In the genomic region with DNA sequence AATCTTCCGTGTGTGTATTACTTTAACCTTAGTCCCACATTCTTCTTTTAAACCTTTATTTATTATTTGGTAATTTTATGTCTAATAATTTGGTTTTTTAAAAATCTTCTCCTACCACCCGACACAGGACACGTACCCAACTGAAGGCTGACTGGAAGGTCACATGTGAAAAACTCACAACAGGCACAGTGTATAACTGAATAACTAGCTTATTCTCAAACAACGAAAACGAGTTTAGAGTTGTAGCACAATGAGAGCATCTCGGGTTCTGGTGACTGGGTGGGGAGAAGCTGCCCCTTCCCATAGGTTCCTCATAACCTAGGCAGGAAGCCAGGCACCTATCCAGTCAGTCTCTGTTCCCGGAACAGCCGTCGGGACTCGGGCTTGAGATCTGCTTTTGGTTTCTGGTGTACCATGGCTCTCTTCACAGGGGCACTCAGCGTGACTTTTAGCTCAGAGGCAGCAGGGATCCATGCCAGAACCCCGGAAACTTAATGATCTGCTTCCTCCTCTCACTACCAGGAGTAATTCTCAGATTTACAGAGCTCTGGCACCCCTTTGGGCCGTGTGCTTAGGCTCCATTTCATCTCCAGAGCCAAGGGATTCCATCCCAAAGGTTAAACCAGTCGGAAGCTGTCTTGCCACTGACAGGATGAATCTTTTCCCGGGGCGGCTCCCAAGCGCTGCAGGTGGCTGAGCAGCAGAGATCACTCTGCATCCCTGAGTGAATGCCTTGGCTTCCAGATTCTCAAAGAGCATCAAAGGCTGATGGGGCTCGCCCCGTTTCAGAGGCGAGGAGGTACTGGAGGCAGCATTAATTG, we compare ENCODE assay signal across 8 mouse cellular contexts.
A peak's percentile ranks its signal among the peaks of the same experiment; 100 is the strongest.
DNase-seq lines count a peak whose midpoint lies in the region; ATAC-seq and TF ChIP-seq lines count a peak whose summit lies in the region.

No protein-coding gene starts in this region.

- in situ Hi-C loops in ES-E14 (cut with MboI; ENCODE audit: low sequenced_read_pairs in 2 of 2, unreplicated experiment in 2 of 2), result no loop called here

- H3K9me3 ChIP-seq in ES-E14 (ENCODE audit: control insufficient read depth, insufficient read depth, low read depth, low read length), result no peaks in the 10 kb centered on the region
- no peaks in the 10 kb centered on the region for H3K9me3 ChIP-seq in forebrain, embryonic 15.5 days
- no peaks in the 10 kb centered on the region for H3K9me3 ChIP-seq in megakaryocyte, embryonic 14.5 days

- WGBS in forebrain, embryonic 15.5 days, result 16% methylated on average over 20 of the region's 20 CpGs
- 15% methylated on average over 20 of the region's 20 CpGs for WGBS in small intestine, adult 2 months

- peak overlapping the region; percentile 62 for H3K4me2 ChIP-seq in forebrain, embryonic 15.5 days (replicated peaks)

- 0 out of 2 replicates have a peak, but pooled peaks have one; percentile 8 for TF ChIP-seq POLR2A in small intestine, adult 2 months (IDR thresholded peaks at IDR 0.05; ENCODE audit: low read depth, low read length)

- H3K9ac ChIP-seq in ES-E14 (ENCODE audit: insufficient read depth, low read depth, low read length, poor library complexity, severe bottlenecking), result no peak overlapping the region
- peak overlapping the region; percentile 30; the same call in 1 of the 2 replicates for H3K9ac ChIP-seq in forebrain, embryonic 15.5 days (replicated peaks)

- TF ChIP-seq CTCF in small intestine, adult 2 months (IDR thresholded peaks at IDR 0.05; ENCODE audit: extremely low read depth, insufficient read length, insufficient replicate concordance, low read depth, low read length), result no peak

- H3K36me3 ChIP-seq in ES-E14 (ENCODE audit: control insufficient read depth, insufficient read depth, low read length, poor library complexity, severe bottlenecking), result no peaks in the 10 kb centered on the region
- H3K36me3 ChIP-seq in forebrain, embryonic 15.5 days, result no peaks in the 10 kb centered on the region
- no peaks in the 10 kb centered on the region for H3K36me3 ChIP-seq in megakaryocyte, embryonic 14.5 days (replicated peaks; ENCODE audit: low read length)
- no peaks in the 10 kb centered on the region for H3K36me3 ChIP-seq in small intestine, adult 2 months (ENCODE audit: control insufficient read depth, insufficient read depth, low read length)

- peak; percentile 42 for DNase-seq in ES-E14 (ENCODE audit: low read depth, low spot score)
- peak; percentile 15 to 44 for DNase-seq in adrenal gland, postnatal 36 days
- peak; percentile 52 to 64 for DNase-seq in layer of hippocampus, postnatal 14 days (ENCODE audit: low spot score in 2 of 2)
- no peak for DNase-seq in c-Kit-positive CD71-positive TER-119-positive erythroid progenitor cells, embryonic 14.5 days (ENCODE audit: low spot score)

- no peak overlapping the region for H3K27ac ChIP-seq in ES-E14 (ENCODE audit: insufficient read depth, low read depth, low read length, poor library complexity, severe bottlenecking)
- 0 out of 2 replicates have a peak overlapping the region, but pooled peaks have one; percentile 13 for H3K27ac ChIP-seq in forebrain, embryonic 15.5 days (replicated peaks)
- H3K27ac ChIP-seq in small intestine, adult 2 months (ENCODE audit: insufficient read depth, low read depth, low read length), result no peak overlapping the region

- H3K27me3 ChIP-seq in forebrain, embryonic 15.5 days, result no peaks in the 10 kb centered on the region
- peaks cover 28% of the 10 kb centered on the region for H3K27me3 ChIP-seq in megakaryocyte, embryonic 14.5 days (replicated peaks)
- H3K27me3 ChIP-seq in small intestine, adult 2 months (ENCODE audit: control insufficient read depth, insufficient read depth, low read length), result no peaks in the 10 kb centered on the region

- H3K4me1 ChIP-seq in ES-E14 (ENCODE audit: control insufficient read depth in 2 of 2, insufficient read depth in 2 of 2, low read length in 2 of 2, poor library complexity in 1 of 2), result no peaks in the 10 kb centered on the region
- H3K4me1 ChIP-seq in forebrain, embryonic 15.5 days, result peaks cover 21% of the 10 kb centered on the region
- H3K4me1 ChIP-seq in megakaryocyte, embryonic 14.5 days, result peaks cover 19% of the 10 kb centered on the region
- no peaks in the 10 kb centered on the region for H3K4me1 ChIP-seq in small intestine, adult 2 months (ENCODE audit: control insufficient read depth, insufficient read depth, insufficient read length, low read length)

- no peak overlapping the region for H3K4me3 ChIP-seq in ES-E14 (ENCODE audit: insufficient read depth in 1 of 2, low read depth in 1 of 2, low read length in 2 of 2, poor library complexity in 1 of 2, severe bottlenecking in 1 of 2)
- H3K4me3 ChIP-seq in forebrain, embryonic 15.5 days, result peak overlapping the region; percentile 34
- H3K4me3 ChIP-seq in megakaryocyte, embryonic 14.5 days (replicated peaks), result peak overlapping the region; percentile 86
- H3K4me3 ChIP-seq in small intestine, adult 2 months (ENCODE audit: low read depth, low read length), result peak overlapping the region; percentile 40

- ATAC-seq in forebrain, embryonic 15.5 days (replicated peaks), result peak; percentile 55
- ATAC-seq in hematopoietic stem cell, adult 5-6 weeks (replicated peaks in 1 of 2; ENCODE audit: insufficient read depth in 1 of 2, low FRiP score in 2 of 2, low TSS enrichment in 1 of 2, low read depth in 1 of 2, poor library complexity in 2 of 2, severe bottlenecking in 2 of 2), result peak; percentile 39 to 63

TF ChIP-seq in ES-E14, 5 proteins besides CTCF, POLR2A, EP300 and RAD21:
- TF ChIP-seq CHD2 (IDR thresholded peaks at IDR 0.05; ENCODE audit: low read depth, low read length), result no peak
- no peak for TF ChIP-seq HCFC1 (IDR thresholded peaks at IDR 0.05; ENCODE audit: borderline replicate concordance, insufficient read depth, low read length)
- TF ChIP-seq ZC3H11A (IDR thresholded peaks at IDR 0.05; ENCODE audit: borderline replicate concordance, low read depth, low read length), result no peak
- TF ChIP-seq MAFK (IDR thresholded peaks at IDR 0.05; ENCODE audit: insufficient read depth, low read depth, low read length), result no peak
- TF ChIP-seq ZNF384 (IDR thresholded peaks at IDR 0.05; ENCODE audit: low read depth, low read length), result no peak

Comparison
In these comparisons a context has a peak if more than half of its experiments do, and no peak if none do; other contexts are left out.
1. H3K4me3 ChIP-seq: peak in forebrain, embryonic 15.5 days (single experiment), megakaryocyte, embryonic 14.5 days (single experiment) and small intestine, adult 2 months (single experiment); none in ES-E14 (0 of 2).